Mouse (Mus musculus) kidney, embryonic 16.5 days (tissue): ENCODE measurements around the gene Tmem163. TPM values are rescaled to one million over a fixed set of nuclear protein-coding genes. Genes with fewer than 3 reads are reported as not detected.
A peak's percentile ranks its signal among the peaks of the same experiment; 100 is the strongest.

Experiments
- ATAC-seq: fragments of 200-750 bp; cut with Nextera tagmentation; 2 replicates; pipeline ENCODE4 v1.8.0; 2017; ENCODE audit warnings: moderate TSS enrichment; ENCODE audit not compliant: low FRiP score, low TSS enrichment
- H3K27ac ChIP-seq: fragments of 300-500 bp; sonication (generic); 2 replicates; pipeline ENCODE4 v1.5.1; 2014; ENCODE audit warnings: low read length
- H3K27me3 ChIP-seq: fragments of 300-500 bp; sonication (generic); 2 replicates; pipeline ENCODE4 v1.6.1; 2014; ENCODE audit warnings: low read length, control low read depth, mixed read lengths; ENCODE audit not compliant: insufficient read depth
- H3K36me3 ChIP-seq: fragments of 300-500 bp; sonication (generic); 2 replicates; pipeline ENCODE4 v1.6.1; 2014; ENCODE audit warnings: low read length, control low read depth, mixed read lengths; ENCODE audit not compliant: insufficient read depth
- H3K4me1 ChIP-seq: fragments of 300-500 bp; sonication (generic); 2 replicates; pipeline ENCODE4 v1.6.1; 2014; ENCODE audit warnings: low read length, control low read depth, mixed read lengths; ENCODE audit not compliant: insufficient read depth
- H3K4me2 ChIP-seq: fragments of 300-500 bp; sonication (generic); replicated peaks from 2 replicates; pipeline ENCODE4 v1.6.1; 2014; ENCODE audit warnings: low read depth, low read length
- H3K4me3 ChIP-seq: fragments of 300-500 bp; sonication (generic); 2 replicates; pipeline ENCODE4 v1.5.1; 2014; ENCODE audit warnings: mild to moderate bottlenecking, low read length
- H3K9ac ChIP-seq: fragments of 300-500 bp; sonication (generic); replicated peaks from 2 replicates; pipeline ENCODE4 v1.6.1; 2014; ENCODE audit warnings: low read length
- H3K9me3 ChIP-seq: fragments of 300-500 bp; sonication (generic); 2 replicates; pipeline ENCODE4 v1.6.1; 2016; ENCODE audit warnings: low read length, control low read depth
- WGBS: fragments of 180-500 bp; shearing (Covaris S2); extraction: QIAGEN DNeasy Blood & Tissue Kit; methylation state at CpG from one replicate; pipeline ENCODE4 v1.1.7; 2014; 5-methylcytosine and 5-hydroxymethylcytosine counted together
- polyA plus RNA-seq: library from polyadenylated mRNA; unstranded; fragments of >200 nt; fragmentation: Nextera tagmentation; extraction: Ambion mirVana; gene quantifications from 2 replicates; pipeline ENCODE4 v1.2.1, GENCODE M21; 2015

Tmem163 gene
- polyA plus RNA-seq, 1 experiment from 2014 or later, result 0.99 TPM

DNA sequence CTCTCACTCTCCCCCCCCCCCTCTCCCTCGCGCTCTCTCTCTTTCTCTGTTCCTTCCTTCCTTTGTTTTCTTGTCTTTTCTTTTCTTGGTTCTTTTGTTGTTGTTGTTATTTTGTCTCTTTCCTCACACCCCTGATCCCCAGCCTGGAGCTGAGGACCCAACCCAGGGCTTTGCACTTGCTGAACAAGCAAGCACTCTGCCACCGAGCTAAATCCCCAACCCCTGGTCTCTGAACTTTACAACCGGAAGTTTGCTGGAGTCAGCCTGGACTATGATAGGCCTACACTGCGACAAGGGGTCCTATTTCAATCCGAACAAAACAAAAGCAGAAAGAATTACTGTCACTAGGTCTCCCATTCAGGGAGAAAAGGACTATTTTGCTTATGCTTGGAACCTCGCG, 102.8 kb downstream of the Tmem163 start:
- WGBS, result 18% methylated on average over 7 of the region's 8 CpGs

DNA sequence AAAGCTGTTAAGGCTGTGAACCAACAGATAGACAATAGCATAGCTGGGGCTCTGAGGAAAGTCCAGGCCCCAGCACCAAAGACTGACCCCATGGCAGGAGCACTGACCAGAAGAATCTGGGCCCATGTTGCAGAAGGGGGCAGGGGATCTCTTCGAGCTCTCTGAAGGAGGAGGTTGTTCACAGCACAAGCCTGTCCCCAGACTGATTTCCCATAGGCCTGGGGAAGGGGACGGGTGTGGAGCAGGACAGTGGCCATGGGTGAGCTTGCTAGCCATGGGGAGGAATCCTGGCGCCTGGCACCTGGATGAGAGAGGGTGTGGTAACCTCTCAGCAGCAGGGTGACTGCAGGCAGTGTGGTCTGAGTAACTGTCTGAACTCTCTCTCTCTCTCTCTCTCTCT, 103.2 kb downstream of the Tmem163 start:
- H3K9me3 ChIP-seq, result no peaks in the 10 kb centered on the region
- no peak overlapping the region for H3K4me2 ChIP-seq
- H3K9ac ChIP-seq, result no peak overlapping the region
- 0 out of 2 replicates have a peak, but pooled peaks cover 11% of the 10 kb centered on the region for H3K4me1 ChIP-seq
- H3K4me3 ChIP-seq, result no peak overlapping the region
- 0 out of 2 replicates have a peak, but pooled peaks have one; percentile 28 for ATAC-seq
- peaks cover 43% of the 10 kb centered on the region for H3K27me3 ChIP-seq
- 51% methylated on average over 3 of the region's 3 CpGs for WGBS
- no peaks in the 10 kb centered on the region for H3K36me3 ChIP-seq
- H3K27ac ChIP-seq, result no peak overlapping the region

More for the DNA sequence above, 102.8 kb downstream of the Tmem163 start:
- peak overlapping the region; percentile 14 for H3K4me3 ChIP-seq
- H3K27ac ChIP-seq, result no peak overlapping the region
- ATAC-seq, result peak; percentile 56; the same call in 1 of the 2 replicates
- H3K27me3 ChIP-seq, result peaks cover 47% of the 10 kb centered on the region
- no peaks in the 10 kb centered on the region for H3K9me3 ChIP-seq
- no peaks in the 10 kb centered on the region for H3K36me3 ChIP-seq
- H3K4me1 ChIP-seq, result 0 out of 2 replicates have a peak, but pooled peaks cover 11% of the 10 kb centered on the region
- H3K9ac ChIP-seq, result no peak overlapping the region
- peak overlapping the region; percentile 41 for H3K4me2 ChIP-seq

DNA sequence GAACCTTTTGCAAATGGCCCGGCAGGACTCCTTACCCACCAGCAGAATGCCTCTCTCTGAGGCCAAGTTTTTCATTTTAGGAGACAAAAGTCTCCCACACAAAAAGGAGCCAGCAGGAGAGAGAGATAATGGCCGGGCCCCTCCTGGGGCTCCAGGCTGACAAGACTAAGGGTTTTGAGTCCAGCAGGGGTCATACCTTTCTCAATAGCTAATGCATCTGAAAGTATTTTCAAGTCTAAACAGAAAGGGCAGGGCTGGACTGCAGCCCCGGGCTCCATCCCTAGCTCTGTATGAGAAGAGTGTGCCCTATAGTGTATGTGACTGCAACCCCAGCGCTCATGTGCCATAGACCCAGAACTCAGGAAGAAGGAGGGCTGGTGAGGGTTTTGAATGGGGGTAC, 103.7 kb downstream of the Tmem163 start:
- WGBS, result 29% methylated on average over 4 of the region's 4 CpGs

DNA sequence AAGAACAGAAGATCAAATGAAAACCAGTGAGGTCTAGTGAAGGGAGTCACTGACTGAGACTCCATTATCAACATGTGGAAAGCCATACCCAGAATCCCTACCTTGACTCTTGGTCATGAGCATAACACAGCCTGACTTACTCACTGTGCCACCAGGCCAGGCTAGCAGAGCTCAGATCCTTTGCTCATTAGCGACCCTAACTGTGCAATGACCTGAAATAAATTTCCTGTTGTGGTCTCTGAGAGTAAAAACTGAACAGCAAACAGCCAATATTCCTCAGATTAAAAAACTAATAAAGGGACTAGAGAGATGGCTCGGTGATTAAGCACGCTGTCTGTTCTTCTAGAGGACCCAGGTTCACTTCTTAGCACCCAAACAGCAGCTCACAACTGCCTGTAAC, 106.2 kb downstream of the Tmem163 start:
- Histone ChIP-seq H3K36me3 (no peaks in the 10 kb centered on the region), H3K4me2 (no peak overlapping the region), H3K4me3 (no peak overlapping the region), H3K27me3 (peaks cover 38% of the 10 kb centered on the region), H3K9ac (no peak overlapping the region), H3K27ac (no peak overlapping the region), H3K4me1 (0 out of 2 replicates have a peak, but pooled peaks cover 11% of the 10 kb centered on the region), H3K9me3 (no peaks in the 10 kb centered on the region; the same call in 1 of the 2 replicates)
- ATAC-seq, result no peak
- WGBS, result 73% methylated on average over 3 of the region's 3 CpGs

More for the DNA sequence above, 103.7 kb downstream of the Tmem163 start:
- Histone ChIP-seq H3K27me3 (peaks cover 44% of the 10 kb centered on the region), H3K9me3 (no peaks in the 10 kb centered on the region), H3K9ac (no peak overlapping the region), H3K4me1 (0 out of 2 replicates have a peak, but pooled peaks cover 11% of the 10 kb centered on the region), H3K36me3 (no peaks in the 10 kb centered on the region), H3K4me2 (no peak overlapping the region), H3K27ac (no peak overlapping the region), H3K4me3 (no peak overlapping the region)
- ATAC-seq, result no peak

DNA sequence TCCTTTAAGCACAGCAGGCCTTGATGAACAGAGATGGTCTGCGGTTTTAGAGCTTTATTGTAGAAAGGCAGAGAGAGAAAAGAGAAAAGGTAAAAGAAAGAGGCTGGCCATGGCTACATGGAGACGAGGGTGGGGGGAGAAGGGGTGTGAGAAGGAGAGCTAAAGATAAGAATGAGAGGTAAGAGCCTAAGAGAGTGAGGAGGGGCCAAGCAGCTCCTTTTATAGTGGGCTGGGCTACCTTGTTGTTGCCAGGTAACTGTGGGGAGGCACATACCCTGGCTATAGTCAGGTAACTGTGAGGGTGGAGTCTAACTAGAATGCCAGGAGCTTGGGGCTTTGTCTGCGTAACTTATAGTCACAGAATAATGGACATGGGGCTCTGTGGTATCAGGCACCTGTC, 110.7 kb downstream of the Tmem163 start:
- Histone ChIP-seq H3K9ac (no peak overlapping the region), H3K4me3 (no peak overlapping the region), H3K9me3 (peaks cover 2% of the 10 kb centered on the region; the same call in 1 of the 2 replicates), H3K27me3 (peaks cover 18% of the 10 kb centered on the region; the same call in 1 of the 2 replicates), H3K27ac (no peak overlapping the region), H3K36me3 (no peaks in the 10 kb centered on the region), H3K4me2 (no peak overlapping the region), H3K4me1 (no peaks in the 10 kb centered on the region)
- ATAC-seq, result no peak
- 72% methylated on average over 3 of the region's 3 CpGs for WGBS

DNA sequence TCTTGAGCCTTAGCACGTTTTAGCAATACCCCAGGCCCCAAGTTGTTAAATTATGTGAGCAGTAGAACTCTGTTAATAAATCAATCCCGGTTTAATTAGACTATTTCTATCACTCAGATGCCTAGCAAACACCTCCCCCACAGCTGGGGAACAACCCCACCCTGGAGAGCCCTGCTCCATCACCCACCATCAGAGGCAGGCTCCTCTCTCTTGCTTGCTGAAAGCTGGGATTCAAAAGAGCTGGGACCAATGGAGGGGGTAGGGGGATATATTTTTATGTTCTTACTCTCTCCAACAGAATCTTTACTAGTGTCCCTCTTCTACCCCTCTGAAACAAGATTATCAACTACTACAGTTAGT, 122.9 kb downstream of the Tmem163 start:
- no peaks in the 10 kb centered on the region for H3K27me3 ChIP-seq
- peaks cover 4% of the 10 kb centered on the region for H3K9me3 ChIP-seq
- WGBS, result 41% methylated on average over 2 of the region's 2 CpGs
- H3K9ac ChIP-seq, result no peak overlapping the region
- no peak overlapping the region for H3K27ac ChIP-seq
- H3K4me3 ChIP-seq, result no peak overlapping the region
- H3K4me2 ChIP-seq, result no peak overlapping the region
- H3K4me1 ChIP-seq, result no peaks in the 10 kb centered on the region
- ATAC-seq, result no peak
- H3K36me3 ChIP-seq, result no peaks in the 10 kb centered on the region

DNA sequence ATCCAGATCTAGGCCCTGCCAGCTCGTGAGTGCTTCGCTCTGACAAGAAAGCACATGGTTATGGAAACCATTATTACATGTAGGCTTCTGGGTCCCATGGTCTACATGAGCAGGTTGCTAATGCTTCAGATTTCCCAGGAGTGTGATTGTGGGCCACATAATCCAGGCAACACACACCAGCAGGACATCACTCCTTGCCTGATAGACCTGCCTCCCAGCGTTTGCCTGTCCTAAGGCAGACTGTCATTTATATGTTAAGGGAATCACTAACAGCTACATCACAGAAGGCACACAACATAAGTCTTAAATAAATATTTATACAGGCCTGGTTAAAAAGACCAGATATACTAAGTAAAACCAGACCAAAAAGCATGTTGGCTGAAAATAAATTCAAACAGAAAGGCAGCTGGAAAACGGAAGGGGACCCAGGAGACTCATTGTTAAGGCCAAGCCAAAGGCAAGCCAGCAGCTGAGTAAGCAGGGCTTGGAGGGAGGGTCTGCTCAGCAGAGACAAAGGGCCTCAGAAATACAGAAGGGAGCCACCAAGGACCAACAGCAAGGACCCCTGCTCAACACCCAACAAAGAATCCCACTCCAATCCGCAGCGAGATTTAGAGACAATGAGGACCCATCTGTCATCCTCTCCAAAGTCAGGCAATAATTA, 123.4 kb downstream of the Tmem163 start:
- H3K9ac ChIP-seq, result no peak overlapping the region
- H3K4me3 ChIP-seq, result no peak overlapping the region
- no peaks in the 10 kb centered on the region for H3K36me3 ChIP-seq
- H3K4me2 ChIP-seq, result no peak overlapping the region
- H3K4me1 ChIP-seq, result no peaks in the 10 kb centered on the region
- no peak for ATAC-seq
- H3K9me3 ChIP-seq, result peaks cover 4% of the 10 kb centered on the region
- H3K27me3 ChIP-seq, result no peaks in the 10 kb centered on the region
- H3K27ac ChIP-seq, result no peak overlapping the region
- 66% methylated on average over 6 of the region's 6 CpGs for WGBS

DNA sequence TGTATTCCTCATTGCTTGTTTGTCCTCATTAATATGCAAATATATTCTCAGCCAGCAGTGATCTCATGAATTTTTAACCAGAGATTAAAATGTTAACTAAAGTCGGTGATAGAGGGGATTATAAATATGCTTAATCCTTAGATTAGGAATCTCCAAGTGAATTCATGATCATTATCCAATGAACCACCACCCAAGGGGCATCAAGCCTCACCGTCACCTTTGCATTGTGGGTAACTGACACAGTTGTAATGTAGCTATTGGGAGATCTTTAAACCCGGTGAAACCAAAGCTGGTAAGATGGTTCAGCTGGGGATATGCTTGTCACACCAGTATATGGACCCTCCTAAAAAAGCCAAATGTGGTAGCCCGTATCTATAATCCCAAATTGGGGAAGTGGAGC, 131.3 kb downstream of the Tmem163 start:
- 76% methylated on average over 4 of the region's 4 CpGs for WGBS

DNA sequence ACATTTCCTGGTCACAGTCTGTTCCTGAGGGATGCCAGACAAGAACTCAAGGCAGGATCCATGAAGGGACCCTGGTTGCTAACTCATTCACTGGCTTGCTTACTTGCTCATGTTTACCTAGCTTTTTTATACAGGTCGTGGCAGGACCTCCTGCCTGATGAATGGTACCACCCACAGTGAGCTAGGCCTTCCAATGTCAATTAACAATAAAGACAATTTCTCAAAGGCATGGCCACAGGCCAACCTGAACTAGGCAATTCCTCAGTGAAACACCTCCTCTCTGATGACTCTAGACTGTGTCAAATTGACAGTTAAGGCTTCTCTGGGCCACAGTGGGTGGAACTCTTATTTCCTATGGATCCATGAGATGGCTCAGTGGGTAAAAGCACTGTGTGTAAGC, 136.6 kb downstream of the Tmem163 start:
- Histone ChIP-seq H3K4me3 (no peak overlapping the region), H3K4me1 (no peaks in the 10 kb centered on the region), H3K36me3 (no peaks in the 10 kb centered on the region), H3K4me2 (no peak overlapping the region), H3K9me3 (no peaks in the 10 kb centered on the region), H3K9ac (no peak overlapping the region), H3K27ac (no peak overlapping the region), H3K27me3 (0 out of 2 replicates have a peak, but pooled peaks cover 6% of the 10 kb centered on the region)
- 19% methylated on average over 1 of the region's 1 CpGs for WGBS
- no peak for ATAC-seq

More for the DNA sequence above, 131.3 kb downstream of the Tmem163 start:
- no peak for ATAC-seq
- no peaks in the 10 kb centered on the region for H3K4me1 ChIP-seq
- H3K9me3 ChIP-seq, result no peaks in the 10 kb centered on the region
- no peak overlapping the region for H3K27ac ChIP-seq
- H3K36me3 ChIP-seq, result no peaks in the 10 kb centered on the region
- no peaks in the 10 kb centered on the region for H3K27me3 ChIP-seq
- H3K4me3 ChIP-seq, result no peak overlapping the region
- H3K4me2 ChIP-seq, result no peak overlapping the region
- H3K9ac ChIP-seq, result no peak overlapping the region

DNA sequence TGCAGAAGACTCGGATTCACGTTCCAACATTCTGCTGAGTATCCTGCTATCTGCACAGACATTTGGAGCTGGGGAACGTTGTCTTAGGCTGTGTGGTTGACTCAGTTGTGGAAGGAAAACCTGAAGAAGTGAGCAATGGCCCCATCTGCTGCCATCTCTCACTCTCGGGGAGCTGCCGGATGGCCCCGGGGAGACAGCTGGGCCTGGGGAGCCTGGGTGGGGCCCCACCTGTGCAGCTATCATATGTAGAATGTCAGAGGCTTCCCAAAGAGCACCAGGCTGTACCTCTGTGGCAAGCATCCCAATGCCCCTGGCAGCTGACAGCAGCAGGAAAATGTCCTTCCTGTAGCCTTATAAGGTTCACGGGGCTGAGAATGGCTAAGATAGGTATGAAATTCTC, 137.4 kb downstream of the Tmem163 start:
- Histone ChIP-seq H3K27me3 (0 out of 2 replicates have a peak, but pooled peaks cover 8% of the 10 kb centered on the region), H3K9me3 (no peaks in the 10 kb centered on the region), H3K4me2 (no peak overlapping the region), H3K9ac (no peak overlapping the region), H3K27ac (no peak overlapping the region), H3K36me3 (no peaks in the 10 kb centered on the region), H3K4me3 (no peak overlapping the region), H3K4me1 (no peaks in the 10 kb centered on the region)
- no peak for ATAC-seq
- WGBS, result 87% methylated on average over 7 of the region's 7 CpGs
